Mouse (Mus musculus): Measurements from ENCODE around the gene Rictor. TPM values are rescaled to one million over a fixed set of nuclear protein-coding genes. Genes with fewer than 3 reads are reported as not detected.

The Rictor gene
- polyA plus RNA-seq (2014; fragmentation: Illumina TruSeq; extraction: RNeasy Lipid Tissue Mini Kit (QIAGEN cat#74804); ENCODE audit: low read depth, low replicate concordance) = 7.0 TPM

GRCm38 (mm10) chr15:6707936-6708525, at the start of gene Rictor:
Gene Rictor, plus strand, starts transcription at chr15:6708379.

Other genes with a start within 250 kb of the Rictor start
- gene Fyb, start 185.5 kb upstream of the Rictor start, polyA plus RNA-seq (2014; fragmentation: Illumina TruSeq; extraction: RNeasy Lipid Tissue Mini Kit (QIAGEN cat#74804); ENCODE audit: low read depth, low replicate concordance) = 13.4 TPM
- gene Osmr, start 166.6 kb downstream of the Rictor start, polyA plus RNA-seq (2014; fragmentation: Illumina TruSeq; extraction: RNeasy Lipid Tissue Mini Kit (QIAGEN cat#74804); ENCODE audit: low read depth, low replicate concordance) = 14.2 TPM

Data from adipose tissue, adult 10 weeks (tissue).